In genomic region chr14:80979475-80979874, GRCm38 (mm10) we compare ENCODE assay signal across 12 mouse cellular contexts.
DNase-seq lines count a peak whose midpoint lies in the region; ATAC-seq and TF ChIP-seq lines count a peak whose summit lies in the region.
"Had no signal": no experiment of that assay in that cellular context is flagged by ENCODE, and none has a peak within 500 bp of the region (broad histone marks: within the 10 kb centered on the region; RNA-seq: fewer than 3 reads in every experiment).

No protein-coding gene starts in this region.

- ATAC-seq in heart, embryonic 14.5 days (ENCODE audit: insufficient number of reproducible peaks, insufficient read depth, low FRiP score, low read depth), result peak; percentile 75

- intact Hi-C loops in gastrocnemius, adult 2 months (cut with DNase I), result no loop called here

- no peaks in the 10 kb centered on the region for H3K79me2 ChIP-seq in liver, adult 2 months (ENCODE audit: control insufficient read depth, insufficient read depth, low read length)

- no peaks in the 10 kb centered on the region for H3K27me3 ChIP-seq in heart, embryonic 14.5 days (ENCODE audit: control insufficient read depth, insufficient read depth, low read length)
- no peaks in the 10 kb centered on the region for H3K27me3 ChIP-seq in liver, adult 2 months (ENCODE audit: control insufficient read depth, insufficient read depth, low read length)

- DNase-seq in heart, adult 18-20 months, result no peak
- DNase-seq in liver, adult 2 months (ENCODE audit: extremely low read depth, low read depth, low spot score), result peak; percentile 2
- no peak for DNase-seq in liver
- peak; percentile 49 for DNase-seq in adrenal gland, adult 2 months
- peak; percentile 19 for DNase-seq in forelimb bud, embryonic 11.5 days (ENCODE audit: low read depth, low spot score)
- no peak for DNase-seq in gastrocnemius, adult 2 months
- DNase-seq in right cerebral cortex, postnatal 4 days, result no peak
- DNase-seq: cerebellum, adult 9-10 months; midbrain, embryonic 14.5 days; right cerebral cortex, adult 18-20 months had no signal

- TF ChIP-seq POLR2A in liver, adult 2 months (IDR thresholded peaks at IDR 0.05; ENCODE audit: extremely low read depth, insufficient read depth, low read length), result no peak

- H3K4me1 ChIP-seq in heart, embryonic 14.5 days (ENCODE audit: control insufficient read depth in 2 of 2, insufficient read depth in 2 of 2, low read length in 2 of 2), result peaks cover 4 to 11% of the 10 kb centered on the region in 2 experiments
- no peaks in the 10 kb centered on the region for H3K4me1 ChIP-seq in liver, adult 2 months (ENCODE audit: control insufficient read depth, insufficient read depth, low read length)

- peak overlapping the region; percentile 12 to 21; a peak in 1 of 4 replicates for H3K27ac ChIP-seq in heart, embryonic 14.5 days (replicated peaks in 1 of 2; ENCODE audit: control insufficient read depth in 1 of 2, insufficient read depth in 1 of 2, low read depth in 2 of 2, low read length in 2 of 2)
- H3K27ac ChIP-seq in liver, adult 2 months (replicated peaks; ENCODE audit: insufficient read depth, low read depth, low read length), result no peak overlapping the region
- H3K27ac ChIP-seq in gastrocnemius, adult 2 months, result no peak overlapping the region
- H3K27ac ChIP-seq: liver, embryonic 14.5 days had no signal

- no peak for TF ChIP-seq CTCF in liver, adult 2 months (IDR thresholded peaks at IDR 0.05; ENCODE audit: low read depth, low read length)
- TF ChIP-seq CTCF in gastrocnemius, adult 2 months (IDR thresholded peaks at IDR 0.05), result no peak

- H3K4me2 ChIP-seq in heart, embryonic 14.5 days (ENCODE audit: low read length), result peak overlapping the region; percentile 27

- H3K36me3 ChIP-seq in heart, embryonic 14.5 days (ENCODE audit: control insufficient read depth, insufficient read depth, low read length), result no peaks in the 10 kb centered on the region
- H3K36me3 ChIP-seq in liver, adult 2 months (ENCODE audit: control insufficient read depth, insufficient read depth, low read length), result no peaks in the 10 kb centered on the region

- 16% methylated on average over 5 of the region's 5 CpGs for WGBS in heart, embryonic 14.5 days
- 33% methylated on average over 5 of the region's 5 CpGs for WGBS in liver, adult 2 months

- H3K9ac ChIP-seq in heart, embryonic 14.5 days (ENCODE audit: low read length), result no peak overlapping the region
- H3K9ac ChIP-seq in liver, adult 2 months (ENCODE audit: low read depth, low read length), result no peak overlapping the region
- H3K9ac ChIP-seq: liver, embryonic 14.5 days had no signal

- H3K9me3 ChIP-seq in heart, embryonic 14.5 days (ENCODE audit: control insufficient read depth, low read length), result no peaks in the 10 kb centered on the region

- no peak overlapping the region for H3K4me3 ChIP-seq in heart, embryonic 14.5 days (ENCODE audit: control insufficient read depth in 1 of 2, insufficient read depth in 1 of 2, low read depth in 1 of 2, low read length in 2 of 2)
- no peak overlapping the region for H3K4me3 ChIP-seq in liver, adult 2 months (ENCODE audit: insufficient read depth, low read depth, low read length)
- H3K4me3 ChIP-seq in gastrocnemius, adult 2 months, result no peak overlapping the region

Comparison
In these comparisons a context has a peak if more than half of its experiments do, and no peak if none do; other contexts are left out.
1. DNase-seq: peak in liver, adult 2 months (single experiment), adrenal gland, adult 2 months (single experiment) and forelimb bud, embryonic 11.5 days (single experiment); none in heart, adult 18-20 months (0 of 2), liver (single experiment), gastrocnemius, adult 2 months (single experiment) and right cerebral cortex, postnatal 4 days (single experiment).
2. H3K27ac ChIP-seq: peak in heart, embryonic 14.5 days (2 of 2); none in liver, adult 2 months (single experiment) and gastrocnemius, adult 2 months (single experiment).